Mouse (Mus musculus) thymus, postnatal 0 days (tissue): Measurements from ENCODE around the gene Cct8. TPM values are rescaled to one million over a fixed set of nuclear protein-coding genes. Genes with fewer than 3 reads are reported as not detected.
"Not testable (repeated sequence)": the region's sequence is repeated elsewhere in the genome, so short reads cannot be mapped to it uniquely, and the experiment has no call there.

Source experiments
- DNase-seq: peaks from one replicate; pipeline ENCODE4 v3.0.0-alpha.2; 2015; ENCODE audit warnings: low spot score
- polyA plus RNA-seq: library from polyadenylated mRNA; unstranded; fragments of >200 nt; fragmentation: Nextera tagmentation; extraction: Ambion mirVana; gene quantifications from 2 replicates; pipeline ENCODE4 v1.2.1, GENCODE M21; 2015

The Cct8 gene
- polyA plus RNA-seq = 404 and 430 TPM in 2 replicates

GRCm38 (mm10) chr16:87495716-87496447 lies at the start of gene Cct8:
Cct8 (minus strand) TSS chr16:87495873.
- DNase-seq = peak; percentile 97

- no peak for DNase-seq
Observed at GRCm38 (mm10) chr16:87528755-87529154, 33.1 kb upstream of the Cct8 start.

- no peak for DNase-seq
Observed at GRCm38 (mm10) chr16:87527553-87528249, 32.0 kb upstream of the Cct8 start.

GRCm38 (mm10) chr16:87524228-87524627 lies 28.6 kb upstream of the Cct8 start:
- no peak for DNase-seq

- no peak for DNase-seq
Observed at GRCm38 (mm10) chr16:87512331-87512730, 16.7 kb upstream of the Cct8 start.

- DNase-seq = no peak
Observed at GRCm38 (mm10) chr16:87511706-87512105, 16.0 kb upstream of the Cct8 start.

GRCm38 (mm10) chr16:87501304-87502078 lies 5.8 kb upstream of the Cct8 start:
- no peak for DNase-seq

- no peak for DNase-seq
Observed at GRCm38 (mm10) chr16:87499556-87499955, 3.9 kb upstream of the Cct8 start.

- no peak for DNase-seq
Observed at GRCm38 (mm10) chr16:87497171-87497570, 1.5 kb upstream of the Cct8 start.

GRCm38 (mm10) chr16:87496728-87497127 lies 1.1 kb upstream of the Cct8 start:
- no peak for DNase-seq

GRCm38 (mm10) chr16:87494955-87495655 lies 568 bp downstream of the Cct8 start:
- no peak for DNase-seq

GRCm38 (mm10) chr16:87492191-87492792 lies 3.4 kb downstream of the Cct8 start:
- DNase-seq = not testable (repeated sequence)

GRCm38 (mm10) chr16:87488605-87489004 lies 7.1 kb downstream of the Cct8 start:
- DNase-seq = no peak

- DNase-seq = no peak
Observed at GRCm38 (mm10) chr16:87486739-87487138, 8.9 kb downstream of the Cct8 start.

- no peak for DNase-seq
Observed at GRCm38 (mm10) chr16:87484367-87484766, 11.3 kb downstream of the Cct8 start.

GRCm38 (mm10) chr16:87470579-87470978 lies 25.1 kb downstream of the Cct8 start:
- DNase-seq = no peak

- DNase-seq = no peak
Observed at GRCm38 (mm10) chr16:87458752-87459151, 36.9 kb downstream of the Cct8 start.

- no peak for DNase-seq
Observed at GRCm38 (mm10) chr16:87455180-87455611, 40.5 kb downstream of the Cct8 start.

- DNase-seq = peak; percentile 93
Observed at GRCm38 (mm10) chr16:87454419-87455179, 41.1 kb downstream of the Cct8 start, which contains the start of gene Usp16. Usp16 (plus strand) TSS chr16:87454703.

- DNase-seq = no peak
Observed at GRCm38 (mm10) chr16:87453226-87453625, 42.4 kb downstream of the Cct8 start.
